Mouse (Mus musculus): ENCODE measurements around the gene Sit1.
A peak's percentile ranks its signal among the peaks of the same experiment; 100 is the strongest.
"Not testable (repeated sequence)": the region's sequence is repeated elsewhere in the genome, so short reads cannot be mapped to it uniquely, and the experiment has no call there.

Gene Sit1

GRCm38 (mm10) chr4:43499407-43500333, 16.1 kb upstream of the Sit1 start, which contains the start of gene Arhgef39:
Gene Arhgef39, minus strand, starts transcription at chr4:43499695.
- DNase-seq, result peak; percentile 78

- DNase-seq, result peak; percentile 13
These were observed 15.4 kb upstream of the Sit1 start for GRCm38 (mm10) chr4:43498983-43499382.

GRCm38 (mm10) chr4:43497946-43498345, 14.4 kb upstream of the Sit1 start:
- DNase-seq, result no peak

- no peak for DNase-seq
These were observed 13.9 kb upstream of the Sit1 start for GRCm38 (mm10) chr4:43497405-43497804.

- DNase-seq, result no peak
These were observed 13.1 kb upstream of the Sit1 start for GRCm38 (mm10) chr4:43496587-43496986.

GRCm38 (mm10) chr4:43493846-43494240, 10.3 kb upstream of the Sit1 start:
- DNase-seq, result no peak

GRCm38 (mm10) chr4:43493186-43493845, 9.8 kb upstream of the Sit1 start:
- DNase-seq, result peak; percentile 98

GRCm38 (mm10) chr4:43492821-43493185, 9.3 kb upstream of the Sit1 start, which contains the start of gene Ccdc107:
Gene Ccdc107, plus strand, starts transcription at chr4:43492900.
- DNase-seq, result peak; percentile 85

GRCm38 (mm10) chr4:43492101-43492820, 8.7 kb upstream of the Sit1 start:
- DNase-seq, result no peak

- DNase-seq, result no peak
These were observed 7.3 kb upstream of the Sit1 start for GRCm38 (mm10) chr4:43490801-43491200.

- no peak for DNase-seq
These were observed 6.1 kb upstream of the Sit1 start for GRCm38 (mm10) chr4:43489611-43490010.

- DNase-seq, result not testable (repeated sequence)
These were observed 2.1 kb upstream of the Sit1 start for GRCm38 (mm10) chr4:43485666-43486065.

GRCm38 (mm10) chr4:43482591-43482990, 943 bp downstream of the Sit1 start:
- DNase-seq, result no peak

GRCm38 (mm10) chr4:43481894-43482456, 1.6 kb downstream of the Sit1 start:
- no peak for DNase-seq

- no peak for DNase-seq
These were observed 2.5 kb downstream of the Sit1 start for GRCm38 (mm10) chr4:43480985-43481384.

- peak; percentile 79 for DNase-seq
These were observed 4.4 kb downstream of the Sit1 start for GRCm38 (mm10) chr4:43478906-43479832.

GRCm38 (mm10) chr4:43478534-43478858, 5.0 kb downstream of the Sit1 start:
- no peak for DNase-seq

GRCm38 (mm10) chr4:43477857-43478533, 5.5 kb downstream of the Sit1 start:
- DNase-seq, result peak; percentile 75

- no peak for DNase-seq
These were observed 6.9 kb downstream of the Sit1 start for GRCm38 (mm10) chr4:43476604-43477003.

GRCm38 (mm10) chr4:43473636-43474035, 9.9 kb downstream of the Sit1 start:
- DNase-seq, result no peak

GRCm38 (mm10) chr4:43470301-43470700, 13.2 kb downstream of the Sit1 start:
- no peak for DNase-seq
